Mouse (Mus musculus) limb, embryonic 12.5 days (tissue): ENCODE measurements at regions not wholly inside any gene's neighbourhood (a gene's known extent, or its start where the extent isn't known, plus 50 kb on each side); places are given as distances from the start of the nearest gene placed in this dataset.
A peak's percentile ranks its signal among the peaks of the same experiment; 100 is the strongest.

Experiments
- ATAC-seq: fragments of 200-750 bp; cut with Nextera tagmentation; 2 replicates; pipeline ENCODE4 v1.8.0; 2017; ENCODE audit warnings: low read depth, moderate TSS enrichment; ENCODE audit not compliant: insufficient number of reproducible peaks, insufficient read depth, low FRiP score, low TSS enrichment
- H3K27ac ChIP-seq: fragments of 300-500 bp; sonication (generic); 2 replicates; pipeline ENCODE4 v1.5.1; 2016; ENCODE audit warnings: mild to moderate bottlenecking, moderate library complexity
- H3K27me3 ChIP-seq: fragments of 300-500 bp; sonication (generic); 2 replicates; pipeline ENCODE4 v1.6.1; 2016; ENCODE audit warnings: mild to moderate bottlenecking, moderate library complexity
- H3K36me3 ChIP-seq: fragments of 300-500 bp; sonication (generic); 2 replicates; pipeline ENCODE4 v1.6.1; 2016; ENCODE audit warnings: mild to moderate bottlenecking, moderate library complexity
- H3K4me1 ChIP-seq: fragments of 300-500 bp; sonication (generic); replicated peaks from 2 replicates; pipeline ENCODE4 v1.6.1; 2016
- H3K4me2 ChIP-seq: fragments of 300-500 bp; sonication (generic); 2 replicates; pipeline ENCODE4 v1.6.1; 2016; ENCODE audit warnings: mild to moderate bottlenecking, moderate library complexity
- H3K4me3 ChIP-seq: fragments of 300-500 bp; sonication (generic); replicated peaks from 2 replicates; pipeline ENCODE4 v1.5.1; 2016; ENCODE audit warnings: mild to moderate bottlenecking
- H3K9ac ChIP-seq: fragments of 300-500 bp; sonication (generic); replicated peaks from 2 replicates; pipeline ENCODE4 v1.6.1; 2016; ENCODE audit warnings: mild to moderate bottlenecking, moderate library complexity
- H3K9me3 ChIP-seq: fragments of 300-500 bp; sonication (generic); 2 replicates; pipeline ENCODE4 v1.6.1; 2016; ENCODE audit warnings: mild to moderate bottlenecking, moderate library complexity
- WGBS: fragments of 180-500 bp; shearing (Covaris S2); methylation state at CpG from one replicate; pipeline ENCODE4 v1.1.7; 2016; 5-methylcytosine and 5-hydroxymethylcytosine counted together

- Histone ChIP-seq H3K27ac (no peak overlapping the region), H3K9me3 (no peaks in the 10 kb centered on the region), H3K4me1 (peaks cover 3% of the 10 kb centered on the region; the same call in 1 of the 2 replicates), H3K27me3 (0 out of 2 replicates have a peak, but pooled peaks cover 5% of the 10 kb centered on the region), H3K9ac (no peak overlapping the region), H3K4me2 (no peak overlapping the region), H3K4me3 (no peak overlapping the region), H3K36me3 (no peaks in the 10 kb centered on the region)
- no peak for ATAC-seq
Measured at GRCm38 (mm10) chr2:106498735-106499134, 194.3 kb upstream of the Mpped2 start.

DNA sequence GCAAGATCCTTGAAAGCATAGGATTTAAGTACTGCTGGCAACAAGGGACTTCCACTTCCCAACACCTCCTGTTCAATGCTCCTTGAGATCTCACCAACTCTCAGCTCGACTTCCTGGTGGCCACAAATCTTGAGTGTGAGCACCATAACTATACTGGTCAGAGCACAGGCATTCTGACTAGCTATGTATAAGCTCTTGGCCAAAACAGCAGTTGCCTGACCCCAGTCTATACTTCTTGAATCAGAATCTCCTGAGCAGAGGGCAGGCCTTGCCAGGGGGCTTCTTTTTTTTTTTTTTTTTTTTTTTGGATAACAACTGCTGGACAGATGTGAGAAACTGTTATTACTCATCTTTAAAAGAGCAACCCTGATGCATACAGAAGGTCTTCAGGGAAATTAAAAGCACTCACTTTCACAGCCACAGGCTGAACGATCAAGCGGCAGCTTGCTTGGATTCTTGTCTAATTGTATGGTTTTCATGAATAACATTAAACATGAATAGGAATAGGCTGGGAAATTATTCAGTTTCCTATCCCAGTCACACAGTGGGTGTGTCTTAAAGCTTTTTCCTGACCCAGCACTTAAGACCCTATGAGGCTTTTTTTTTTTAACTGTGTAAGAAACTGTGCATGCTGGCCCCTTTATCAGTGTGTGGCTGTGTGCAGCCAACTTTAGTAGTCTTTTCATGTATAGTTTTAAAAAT, 193.7 kb upstream of the Mpped2 start:
- no peak overlapping the region for H3K9ac ChIP-seq
- H3K36me3 ChIP-seq, result no peaks in the 10 kb centered on the region
- peaks cover 3% of the 10 kb centered on the region; the same call in 1 of the 2 replicates for H3K4me1 ChIP-seq
- H3K4me3 ChIP-seq, result no peak overlapping the region
- H3K9me3 ChIP-seq, result no peaks in the 10 kb centered on the region
- ATAC-seq, result peak; percentile 31; the same call in 1 of the 2 replicates
- H3K4me2 ChIP-seq, result no peak overlapping the region
- H3K27ac ChIP-seq, result no peak overlapping the region
- H3K27me3 ChIP-seq, result 0 out of 2 replicates have a peak, but pooled peaks cover 5% of the 10 kb centered on the region
- WGBS, result 55% methylated on average over 3 of the region's 3 CpGs

DNA sequence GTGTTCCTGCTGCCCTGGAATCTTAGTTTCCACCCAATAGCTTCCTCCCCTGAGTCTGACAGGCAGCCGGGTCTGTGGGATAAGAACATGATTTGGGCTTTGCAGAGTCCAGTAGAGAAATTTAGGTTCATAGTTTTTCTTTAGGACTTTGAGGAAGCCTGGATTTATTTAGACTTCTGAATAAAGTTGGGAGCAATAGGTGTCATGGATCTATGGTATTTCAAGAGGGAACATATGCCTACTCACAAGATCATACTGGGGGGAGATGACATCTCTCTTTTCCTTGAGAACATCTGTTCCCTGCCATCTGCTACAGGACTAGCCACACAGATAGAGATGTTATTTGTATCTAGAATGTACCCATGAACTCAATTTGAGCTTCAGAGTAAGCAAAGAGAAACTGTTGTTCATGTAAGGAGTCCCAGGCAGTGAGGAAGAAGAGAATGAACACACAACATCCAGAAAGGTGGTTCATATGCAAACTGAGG, 188.1 kb upstream of the Mpped2 start:
- no peak overlapping the region for H3K27ac ChIP-seq
- ATAC-seq, result no peak
- H3K4me3 ChIP-seq, result no peak overlapping the region
- no peaks in the 10 kb centered on the region for H3K27me3 ChIP-seq
- H3K9me3 ChIP-seq, result no peaks in the 10 kb centered on the region
- no peaks in the 10 kb centered on the region for H3K36me3 ChIP-seq
- WGBS, result 85% methylated on average over 1 of the region's 1 CpGs
- no peak overlapping the region for H3K4me2 ChIP-seq
- H3K9ac ChIP-seq, result no peak overlapping the region
- no peaks in the 10 kb centered on the region for H3K4me1 ChIP-seq

DNA sequence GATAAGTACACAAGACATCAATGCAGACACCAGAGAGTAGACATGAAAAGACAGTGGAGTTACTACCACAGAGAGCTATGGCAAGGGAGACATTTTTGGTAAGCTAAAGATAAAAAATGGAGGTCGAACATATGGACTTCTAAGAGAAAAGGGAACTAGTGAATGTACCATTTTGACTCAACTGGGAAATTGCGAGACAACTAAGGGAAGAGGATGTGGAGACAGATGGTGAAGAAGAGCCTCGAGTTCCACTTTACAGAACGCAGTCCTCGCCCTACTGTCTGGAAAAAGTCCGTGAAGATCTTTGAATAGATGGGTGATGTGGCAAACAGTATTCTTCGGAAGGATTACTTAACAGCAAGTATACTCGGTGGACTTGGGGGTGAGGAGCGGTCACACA, 181.2 kb upstream of the Mpped2 start:
- H3K36me3 ChIP-seq, result no peaks in the 10 kb centered on the region
- H3K4me3 ChIP-seq, result no peak overlapping the region
- no peaks in the 10 kb centered on the region for H3K9me3 ChIP-seq
- no peak overlapping the region for H3K9ac ChIP-seq
- no peak overlapping the region for H3K4me2 ChIP-seq
- WGBS, result 87% methylated on average over 9 of the region's 9 CpGs
- no peak overlapping the region for H3K27ac ChIP-seq
- H3K4me1 ChIP-seq, result peaks cover 12% of the 10 kb centered on the region
- ATAC-seq, result no peak
- H3K27me3 ChIP-seq, result no peaks in the 10 kb centered on the region

DNA sequence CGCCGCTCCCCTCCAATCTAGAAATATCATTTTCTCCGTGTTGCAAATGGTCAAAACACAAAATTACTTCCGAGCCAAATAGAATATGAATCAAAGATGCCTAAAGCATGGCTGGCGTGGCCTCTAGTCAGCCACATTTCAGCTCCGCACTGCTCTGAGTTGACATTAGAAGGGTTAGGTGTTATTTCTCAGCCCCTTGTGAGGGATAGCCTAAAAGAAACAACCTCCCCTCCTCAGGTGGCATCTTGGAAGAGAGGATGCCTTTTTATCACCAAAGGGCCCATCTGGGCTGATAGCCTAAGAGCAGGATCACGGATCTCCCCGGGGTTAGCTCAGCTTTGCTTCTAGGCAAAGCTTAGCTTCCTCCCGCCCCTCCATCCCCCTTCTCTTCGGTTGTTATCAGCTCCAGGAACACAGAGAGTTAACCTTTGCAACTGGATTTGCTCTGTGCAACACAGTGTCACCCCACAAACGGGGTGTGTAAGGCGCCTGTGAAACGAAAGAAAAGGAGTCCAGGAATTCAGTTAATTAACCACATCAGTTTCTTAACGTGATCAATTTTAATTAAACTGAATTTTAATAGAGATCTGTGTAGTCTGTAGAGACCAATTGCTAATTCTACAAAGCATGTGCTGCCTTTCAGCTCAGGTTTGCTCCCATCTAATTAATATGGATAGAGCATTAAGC, 180.6 kb upstream of the Mpped2 start:
- H3K9me3 ChIP-seq, result no peaks in the 10 kb centered on the region
- no peak overlapping the region for H3K9ac ChIP-seq
- no peak overlapping the region for H3K4me3 ChIP-seq
- no peak overlapping the region for H3K27ac ChIP-seq
- H3K36me3 ChIP-seq, result no peaks in the 10 kb centered on the region
- peak overlapping the region; percentile 33; the same call in 1 of the 2 replicates for H3K4me2 ChIP-seq
- H3K27me3 ChIP-seq, result no peaks in the 10 kb centered on the region
- ATAC-seq, result no peak
- WGBS, result 42% methylated on average over 14 of the region's 14 CpGs
- peaks cover 12% of the 10 kb centered on the region for H3K4me1 ChIP-seq

DNA sequence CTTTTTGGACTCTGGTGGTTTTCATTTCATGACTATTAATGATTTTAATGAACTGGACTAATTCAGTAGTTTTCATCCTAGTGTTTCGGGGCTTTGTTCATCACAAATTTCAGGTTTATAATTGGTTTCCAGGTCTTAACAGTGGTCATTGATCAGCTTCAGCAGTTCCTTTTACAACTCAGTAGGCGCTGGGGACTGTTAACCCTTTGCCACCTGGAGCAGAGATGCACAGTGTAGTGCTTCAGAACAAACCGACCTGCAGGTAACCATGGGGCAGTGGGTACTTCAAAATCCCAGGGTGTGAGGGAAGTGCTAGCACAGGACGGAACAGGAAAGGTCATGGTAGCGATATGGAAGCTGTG, 180.1 kb upstream of the Mpped2 start:
- Histone ChIP-seq H3K27me3 (no peaks in the 10 kb centered on the region), H3K4me2 (peak overlapping the region; percentile 33; the same call in 1 of the 2 replicates), H3K27ac (no peak overlapping the region), H3K9ac (no peak overlapping the region), H3K4me1 (peaks cover 12% of the 10 kb centered on the region), H3K36me3 (no peaks in the 10 kb centered on the region), H3K4me3 (no peak overlapping the region), H3K9me3 (no peaks in the 10 kb centered on the region)
- no peak for ATAC-seq
- WGBS, result 25% methylated on average over 5 of the region's 5 CpGs

GRCm38 (mm10) chr2:106517224-106517623, 175.8 kb upstream of the Mpped2 start:
- H3K4me1 ChIP-seq, result peaks cover 11% of the 10 kb centered on the region

GRCm38 (mm10) chr2:106522961-106523360, 170.1 kb upstream of the Mpped2 start:
- Histone ChIP-seq H3K27ac (no peak overlapping the region), H3K4me3 (no peak overlapping the region), H3K27me3 (no peaks in the 10 kb centered on the region), H3K9me3 (no peaks in the 10 kb centered on the region), H3K36me3 (no peaks in the 10 kb centered on the region), H3K9ac (no peak overlapping the region), H3K4me2 (no peak overlapping the region), H3K4me1 (peaks cover 5% of the 10 kb centered on the region)
- no peak for ATAC-seq
- 88% methylated on average over 3 of the region's 3 CpGs for WGBS

More at GRCm38 (mm10) chr2:106517224-106517623, 175.8 kb upstream of the Mpped2 start:
- no peak overlapping the region for H3K9ac ChIP-seq
- H3K27ac ChIP-seq, result no peak overlapping the region
- no peaks in the 10 kb centered on the region for H3K27me3 ChIP-seq
- H3K36me3 ChIP-seq, result no peaks in the 10 kb centered on the region
- H3K9me3 ChIP-seq, result no peaks in the 10 kb centered on the region
- no peak overlapping the region for H3K4me2 ChIP-seq
- ATAC-seq, result no peak
- WGBS, result 81% methylated on average over 5 of the region's 5 CpGs
- H3K4me3 ChIP-seq, result no peak overlapping the region

DNA sequence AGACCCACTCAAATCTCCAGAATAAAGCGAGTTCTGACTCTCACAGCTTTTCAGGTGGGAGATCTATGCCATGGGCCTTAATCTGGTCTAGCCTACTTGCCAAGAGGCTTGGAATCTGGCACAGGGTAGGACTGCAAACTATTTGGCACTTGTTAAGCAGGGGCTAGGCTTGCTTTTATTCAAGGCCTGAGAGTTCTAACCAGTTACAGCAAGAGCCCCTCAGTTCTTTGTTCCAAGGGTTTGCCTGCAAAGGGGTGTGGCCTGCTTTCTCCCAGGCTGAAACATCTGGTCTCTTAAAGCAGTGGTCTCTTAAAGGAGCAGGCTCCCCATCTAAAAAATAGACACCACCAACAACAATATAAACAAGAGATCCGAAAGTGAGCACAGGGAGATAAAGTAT, 166.1 kb upstream of the Mpped2 start:
- Histone ChIP-seq H3K4me2 (no peak overlapping the region), H3K4me3 (no peak overlapping the region), H3K36me3 (no peaks in the 10 kb centered on the region), H3K27me3 (no peaks in the 10 kb centered on the region), H3K9me3 (no peaks in the 10 kb centered on the region), H3K27ac (peak overlapping the region; percentile 90), H3K4me1 (peaks cover 10% of the 10 kb centered on the region), H3K9ac (no peak overlapping the region)
- 59% methylated on average over 2 of the region's 2 CpGs for WGBS
- peak; percentile 89 for ATAC-seq

DNA sequence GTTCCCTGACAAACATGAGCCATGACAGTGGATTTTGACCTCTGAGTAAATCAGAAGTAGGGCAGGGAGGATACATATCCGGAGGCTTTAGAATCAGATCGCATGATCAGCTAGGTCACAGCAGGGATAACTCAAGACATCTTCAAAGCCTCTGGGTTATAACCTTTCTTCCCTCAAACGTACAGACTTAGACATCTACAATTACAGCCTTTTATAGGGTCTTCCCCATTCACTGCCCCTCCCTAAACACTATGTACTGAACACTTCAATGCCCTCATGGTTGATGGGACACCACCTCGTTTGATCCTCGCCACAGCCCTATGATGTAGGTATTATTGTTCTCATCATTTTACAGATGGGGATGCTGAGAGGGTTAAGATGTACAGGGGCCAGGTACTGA, 163.8 kb upstream of the Mpped2 start:
- no peaks in the 10 kb centered on the region for H3K36me3 ChIP-seq
- no peaks in the 10 kb centered on the region for H3K9me3 ChIP-seq
- no peak overlapping the region for H3K4me3 ChIP-seq
- 56% methylated on average over 5 of the region's 5 CpGs for WGBS
- no peak overlapping the region for H3K9ac ChIP-seq
- H3K4me2 ChIP-seq, result no peak overlapping the region
- H3K27me3 ChIP-seq, result no peaks in the 10 kb centered on the region
- H3K4me1 ChIP-seq, result peaks cover 10% of the 10 kb centered on the region
- no peak overlapping the region for H3K27ac ChIP-seq
- no peak for ATAC-seq

GRCm38 (mm10) chr2:106529746-106530145, 163.3 kb upstream of the Mpped2 start:
- ATAC-seq, result no peak
- H3K9me3 ChIP-seq, result no peaks in the 10 kb centered on the region
- no peaks in the 10 kb centered on the region for H3K36me3 ChIP-seq
- H3K27me3 ChIP-seq, result no peaks in the 10 kb centered on the region
- H3K9ac ChIP-seq, result no peak overlapping the region
- H3K4me2 ChIP-seq, result no peak overlapping the region
- 10% methylated on average over 2 of the region's 2 CpGs for WGBS
- no peak overlapping the region for H3K27ac ChIP-seq
- H3K4me3 ChIP-seq, result no peak overlapping the region
- H3K4me1 ChIP-seq, result peaks cover 10% of the 10 kb centered on the region
